Mouse (Mus musculus): Measurements from ENCODE around the gene Ifrd2.

Ifrd2 gene

GRCm38 (mm10) chr9:107586974-107587832, at the start of gene Ifrd2:
Gene Ifrd2, plus strand, starts transcription at chr9:107587642.
- peak; percentile 99 for DNase-seq (ENCODE audit: low read depth, low spot score)

GRCm38 (mm10) chr9:107538231-107538630, 49.2 kb upstream of the Ifrd2 start:
- no peak for DNase-seq (ENCODE audit: low read depth, low spot score)

DNA sequence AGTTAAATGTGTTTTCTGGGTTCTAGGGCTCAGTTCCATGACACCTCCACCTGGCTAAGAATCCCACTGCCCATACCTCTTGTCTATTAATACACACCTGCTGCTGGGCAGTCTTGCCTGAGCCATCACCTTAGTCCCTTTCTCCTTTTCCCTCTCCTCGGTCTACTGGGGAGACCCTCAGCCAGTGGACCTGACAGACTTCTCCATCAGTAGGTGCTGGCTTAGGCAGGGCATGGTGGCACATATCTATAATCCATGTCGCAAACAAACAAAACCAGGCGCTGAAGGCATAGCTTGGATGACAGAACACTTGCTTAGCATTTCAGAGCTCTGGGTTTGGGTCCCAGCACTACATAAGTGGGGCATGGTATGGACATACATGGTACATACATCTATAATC, 48.7 kb upstream of the Ifrd2 start:
- DNase-seq (ENCODE audit: low read depth, low spot score) = no peak

DNA sequence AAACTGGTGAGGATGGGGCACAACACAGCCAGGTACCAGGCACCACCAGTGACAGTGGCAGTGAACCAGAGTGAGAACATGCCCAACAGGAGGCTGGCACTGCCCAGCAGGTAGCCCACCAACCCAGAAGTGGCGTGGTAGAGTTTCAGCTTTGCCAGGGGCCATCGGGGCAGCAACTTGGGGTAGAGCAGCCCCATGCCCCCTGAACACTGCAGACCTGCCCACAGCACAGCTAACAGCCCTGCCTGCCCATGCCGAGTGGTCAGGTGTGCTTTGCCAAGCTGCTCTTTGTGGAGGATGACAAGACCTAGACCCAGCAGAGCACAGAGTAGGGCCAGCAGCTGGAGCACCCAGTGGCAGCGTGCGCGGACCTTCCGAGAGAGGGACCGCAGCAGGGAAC, 47.5 kb upstream of the Ifrd2 start:
- DNase-seq (ENCODE audit: low read depth, low spot score) = no peak

DNA sequence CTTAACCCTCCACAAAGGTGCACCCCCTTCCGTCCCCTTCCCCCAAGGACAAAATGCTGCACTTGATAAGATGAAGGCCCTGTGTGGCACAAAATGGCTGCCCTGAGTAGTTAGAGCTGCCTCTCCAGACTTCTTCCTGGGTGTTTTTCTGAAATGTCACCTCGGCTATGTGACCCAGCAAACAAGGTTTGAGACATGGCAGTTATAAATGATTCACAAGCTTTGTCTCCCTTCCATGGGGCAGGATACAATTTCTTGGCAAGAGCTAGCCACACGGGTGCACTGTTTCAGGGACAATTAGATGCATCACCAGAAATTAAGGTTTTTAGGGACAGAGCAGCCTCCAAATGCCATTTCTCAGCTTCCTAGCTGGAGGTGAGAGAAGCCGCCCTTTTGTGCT, 47.0 kb upstream of the Ifrd2 start:
- DNase-seq (ENCODE audit: low read depth, low spot score) = no peak

GRCm38 (mm10) chr9:107541005-107541404, 46.4 kb upstream of the Ifrd2 start:
- no peak for DNase-seq (ENCODE audit: low read depth, low spot score)

GRCm38 (mm10) chr9:107541474-107542351, 45.7 kb upstream of the Ifrd2 start, which contains the start of the genes Cyb561d2 and Nprl2:
Gene Cyb561d2, minus strand, starts transcription at chr9:107542193.
Gene Nprl2, plus strand, starts transcription at chr9:107542226.
- peak; percentile 97 for DNase-seq (ENCODE audit: low read depth, low spot score)

GRCm38 (mm10) chr9:107542352-107542686, 45.1 kb upstream of the Ifrd2 start:
- no peak for DNase-seq (ENCODE audit: low read depth, low spot score)

GRCm38 (mm10) chr9:107542721-107543120, 44.7 kb upstream of the Ifrd2 start:
- DNase-seq (ENCODE audit: low read depth, low spot score) = peak; percentile 58

GRCm38 (mm10) chr9:107543299-107543698, 44.1 kb upstream of the Ifrd2 start:
- DNase-seq (ENCODE audit: low read depth, low spot score) = no peak

DNA sequence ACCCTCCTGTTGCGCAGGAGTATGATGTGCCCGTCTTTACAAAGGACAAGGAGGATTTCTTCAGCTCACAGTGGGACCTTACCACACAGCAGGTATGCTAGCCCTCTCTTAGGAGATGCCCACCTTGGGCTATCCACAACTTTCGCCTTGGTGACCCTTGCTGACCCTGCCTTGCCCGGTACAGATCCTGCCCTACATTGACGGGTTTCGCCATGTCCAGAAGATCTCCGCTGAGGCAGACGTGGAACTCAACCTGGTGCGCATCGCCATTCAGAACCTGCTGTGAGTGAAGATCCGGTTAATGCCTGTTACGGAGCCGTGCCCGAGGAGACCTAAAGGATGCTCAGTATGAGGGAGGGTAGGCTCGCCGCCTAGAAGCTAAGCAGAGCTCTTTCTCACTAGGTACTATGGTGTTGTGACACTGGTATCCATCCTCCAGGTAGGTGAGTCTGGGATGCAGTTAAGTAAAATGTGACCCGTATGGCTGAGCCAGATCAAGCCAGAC, 43.2 kb upstream of the Ifrd2 start:
- DNase-seq (ENCODE audit: low read depth, low spot score) = no peak

GRCm38 (mm10) chr9:107544729-107545128, 42.7 kb upstream of the Ifrd2 start:
- DNase-seq (ENCODE audit: low read depth, low spot score) = no peak

- DNase-seq (ENCODE audit: low read depth, low spot score) = no peak
These were observed 42.2 kb upstream of the Ifrd2 start for GRCm38 (mm10) chr9:107545199-107545598.

GRCm38 (mm10) chr9:107545602-107546001, 41.8 kb upstream of the Ifrd2 start:
- DNase-seq (ENCODE audit: low read depth, low spot score) = peak; percentile 80

- peak; percentile 94 for DNase-seq (ENCODE audit: low read depth, low spot score)
These were observed 40.4 kb upstream of the Ifrd2 start, which contains the start of gene Zmynd10 for GRCm38 (mm10) chr9:107547026-107547425. Gene Zmynd10, plus strand, starts transcription at chr9:107547298.

DNA sequence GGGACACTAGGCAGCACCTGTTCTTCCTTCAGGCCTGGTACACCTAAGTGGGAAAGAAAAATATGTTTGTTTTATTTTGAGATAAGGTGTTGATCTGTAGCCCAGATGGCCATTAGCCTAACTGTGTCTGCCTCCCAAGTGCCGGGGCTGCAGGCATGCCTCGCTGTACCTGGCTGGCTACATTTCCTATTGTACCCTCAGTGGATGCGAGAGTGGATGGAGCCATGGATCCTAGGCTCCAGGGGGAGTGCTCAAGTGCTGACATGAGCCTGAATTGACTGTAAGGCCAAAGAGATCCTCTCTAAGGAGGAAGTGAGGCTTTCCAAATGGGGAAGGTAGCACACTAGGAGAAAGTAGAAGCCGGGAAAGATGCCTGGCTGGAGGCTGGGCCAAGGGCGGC, 39.5 kb upstream of the Ifrd2 start:
- no peak for DNase-seq (ENCODE audit: low read depth, low spot score)

GRCm38 (mm10) chr9:107548820-107549219, 38.6 kb upstream of the Ifrd2 start:
- DNase-seq (ENCODE audit: low read depth, low spot score) = no peak

DNA sequence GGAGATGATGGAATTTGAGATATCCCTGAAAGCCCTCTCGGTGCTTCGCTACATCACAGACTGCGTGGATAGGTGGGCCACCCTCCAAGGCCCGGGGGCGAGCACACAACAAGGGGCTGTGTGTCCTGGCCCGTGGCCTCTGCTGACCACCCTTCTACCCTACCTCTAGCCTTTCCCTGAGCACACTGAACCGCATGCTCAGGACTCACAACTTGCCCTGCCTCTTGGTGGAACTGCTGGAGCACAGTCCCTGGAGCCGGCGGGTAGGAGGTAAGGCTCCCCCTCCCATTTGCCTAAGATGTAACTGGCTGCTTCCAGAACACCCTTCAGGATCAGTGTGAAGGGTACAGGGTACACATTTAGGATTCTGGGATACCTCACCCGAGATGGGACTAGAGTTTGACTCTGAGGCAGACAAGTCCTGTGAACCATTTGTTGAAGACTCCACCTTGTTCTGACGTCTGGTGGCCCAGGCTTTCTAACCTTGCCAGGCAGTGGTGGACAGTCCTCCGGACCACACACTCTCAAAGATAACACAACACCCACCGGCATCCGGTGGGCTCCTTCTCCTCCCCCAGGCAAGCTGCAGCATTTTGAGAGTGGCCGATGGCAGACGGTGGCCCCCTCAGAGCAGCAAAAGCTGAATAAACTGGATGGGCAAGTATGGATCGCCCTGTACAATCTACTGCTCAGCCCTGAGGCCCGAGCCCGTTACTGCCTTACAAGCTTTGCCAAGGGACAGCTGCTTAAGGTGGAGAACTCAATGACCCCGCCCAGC, 38.0 kb upstream of the Ifrd2 start:
- no peak for DNase-seq (ENCODE audit: low read depth, low spot score)

GRCm38 (mm10) chr9:107550491-107551116, 36.8 kb upstream of the Ifrd2 start:
- peak; percentile 60 for DNase-seq (ENCODE audit: low read depth, low spot score)

GRCm38 (mm10) chr9:107551117-107551889, 36.1 kb upstream of the Ifrd2 start, which contains the start of gene Rassf1:
Gene Rassf1, plus strand, starts transcription at chr9:107551555.
- peak; percentile 68 for DNase-seq (ENCODE audit: low read depth, low spot score)

Data from R1 (cell line).